Mouse (Mus musculus) MEL (cell line): ENCODE results near the gene Aqp6. TPM values are rescaled to one million over a fixed set of nuclear protein-coding genes. Genes with fewer than 3 reads are reported as not detected.

Source experiments
- DNase-seq: peaks from one replicate; pipeline ENCODE4 v3.0.0; 2011; ENCODE audit warnings: low read depth, low spot score
- H3K27ac ChIP-seq: 2 replicates; pipeline ENCODE4 v1.5.1; 2012; ENCODE audit warnings: low read depth, mild to moderate bottlenecking, control low read depth, low read length, moderate library complexity; ENCODE audit not compliant: control insufficient read depth
- H3K27me3 ChIP-seq, 2 experiments: fragments of 150-350 bp in 1 of 2; sonication (generic) in 1 of 2; 2 replicates each; pipeline ENCODE4 v1.6.1; 2012; ENCODE audit warnings: low read length in 2 of 2, mild to moderate bottlenecking in 2 of 2, improper control_type of control experiment in 1 of 2, moderate library complexity in 1 of 2; ENCODE audit not compliant: insufficient read depth in 2 of 2, control insufficient read depth in 1 of 2
- H3K36me3 ChIP-seq, 2 experiments: 2 replicates each; pipeline ENCODE4 v1.6.1; 2012 to 2014; ENCODE audit warnings: low read length in 2 of 2, improper control_type of control experiment in 1 of 2, inconsistent platforms in 1 of 2, mild to moderate bottlenecking in 1 of 2; ENCODE audit not compliant: insufficient read depth in 2 of 2, control insufficient read depth in 1 of 2
- H3K4me1 ChIP-seq, 2 experiments: fragments of 150-350 bp in 1 of 2; sonication (generic) in 1 of 2; 2 replicates each; pipeline ENCODE4 v1.6.1; 2012; ENCODE audit warnings: low read length in 2 of 2, improper control_type of control experiment in 1 of 2, mild to moderate bottlenecking in 1 of 2; ENCODE audit not compliant: insufficient read depth in 2 of 2, control insufficient read depth in 1 of 2
- H3K4me3 ChIP-seq, 2 experiments: fragments of 150-350 bp in 1 of 2; sonication (generic) in 1 of 2; 2 replicates each; pipeline ENCODE4 v1.5.1; 2012; ENCODE audit warnings: low read depth in 2 of 2, low read length in 2 of 2, mild to moderate bottlenecking in 2 of 2, moderate library complexity in 2 of 2, control low read depth in 1 of 2, improper control_type of control experiment in 1 of 2; ENCODE audit not compliant: control insufficient read depth in 1 of 2, insufficient read depth in 1 of 2
- H3K79me2 ChIP-seq: 2 replicates; pipeline ENCODE4 v1.6.1; 2012; ENCODE audit warnings: mild to moderate bottlenecking, low read length, moderate library complexity; ENCODE audit not compliant: control insufficient read depth, poor library complexity, insufficient read depth
- H3K9ac ChIP-seq: 2 replicates; pipeline ENCODE4 v1.6.1; 2012; ENCODE audit warnings: low read depth, mild to moderate bottlenecking, control low read depth, low read length, moderate library complexity; ENCODE audit not compliant: control insufficient read depth, poor library complexity, severe bottlenecking
- H3K9me3 ChIP-seq: fragments of 150-350 bp; sonication (generic); replicated peaks from 2 replicates; pipeline ENCODE4 v1.6.1; 2012; ENCODE audit warnings: mild to moderate bottlenecking, low read length, improper control_type of control experiment, moderate library complexity; ENCODE audit not compliant: insufficient read depth
- BHLHE40 ChIP-seq: IDR thresholded peaks from 2 replicates; pipeline ENCODE4 v1.6.1; 2012; ENCODE audit warnings: low read depth, mild to moderate bottlenecking, inconsistent platforms, low read length, improper control_type of control experiment, borderline replicate concordance
- CHD1 ChIP-seq: IDR thresholded peaks from 2 replicates; pipeline ENCODE4 v1.6.1; 2012; ENCODE audit warnings: low read depth, mild to moderate bottlenecking, inconsistent platforms, low read length, improper control_type of control experiment
- CHD2 ChIP-seq: IDR thresholded peaks from 2 replicates; pipeline ENCODE4 v1.6.1; 2011; ENCODE audit warnings: low read length, improper control_type of control experiment
- CTCF ChIP-seq, 3 experiments: IDR thresholded peaks in 2 of 3; conservative IDR thresholded peaks in 1 of 3; 2 replicates each; pipeline ENCODE4 v1.5.1; 2011 to 2012; ENCODE audit warnings: low read length in 3 of 3, low read depth in 2 of 3, mild to moderate bottlenecking in 2 of 3, improper control_type of control experiment in 1 of 3, inconsistent platforms in 1 of 3, mixed read lengths in 1 of 3, moderate library complexity in 1 of 3; ENCODE audit not compliant: control insufficient read depth in 1 of 3, insufficient read depth in 1 of 3, poor library complexity in 1 of 3, severe bottlenecking in 1 of 3
- E2F4 ChIP-seq: IDR thresholded peaks from 2 replicates; pipeline ENCODE4 v1.6.1; 2011; ENCODE audit warnings: low read depth, low read length, improper control_type of control experiment, borderline replicate concordance
- EP300 ChIP-seq, 2 experiments: IDR thresholded peaks; 2 replicates each; pipeline ENCODE4 v1.6.1; 2011; ENCODE audit warnings: improper control_type of control experiment in 2 of 2, low read length in 2 of 2, low read depth in 1 of 2, mild to moderate bottlenecking in 1 of 2
- ETS1 ChIP-seq: IDR thresholded peaks from 2 replicates; pipeline ENCODE4 v1.6.1; 2012; ENCODE audit warnings: low read depth, mild to moderate bottlenecking, inconsistent platforms, low read length, improper control_type of control experiment, moderate library complexity
- GABPA ChIP-seq: IDR thresholded peaks from 2 replicates; pipeline ENCODE4 v1.6.1; 2012; ENCODE audit warnings: low read depth, mild to moderate bottlenecking, inconsistent platforms, low read length, improper control_type of control experiment, moderate library complexity
- GATA1 ChIP-seq: IDR thresholded peaks from 2 replicates; pipeline ENCODE4 v1.6.1; 2011; ENCODE audit warnings: low read depth, low read length, improper control_type of control experiment
- HCFC1 ChIP-seq: IDR thresholded peaks from 2 replicates; pipeline ENCODE4 v1.6.1; 2012; ENCODE audit warnings: low read depth, mild to moderate bottlenecking, inconsistent platforms, low read length, improper control_type of control experiment, moderate library complexity
- MAZ ChIP-seq: IDR thresholded peaks from 2 replicates; pipeline ENCODE4 v1.6.1; 2012; ENCODE audit warnings: low read depth, mild to moderate bottlenecking, inconsistent platforms, low read length, improper control_type of control experiment
- MYB ChIP-seq: IDR thresholded peaks from 2 replicates; pipeline ENCODE4 v1.6.1; 2011; ENCODE audit warnings: mild to moderate bottlenecking, low read depth, low read length, improper control_type of control experiment
- POLR2A ChIP-seq, 2 experiments: IDR thresholded peaks; 2 replicates each; pipeline ENCODE4 v1.6.1; 2011 to 2012; ENCODE audit warnings: low read length in 2 of 2, mild to moderate bottlenecking in 2 of 2, control low read depth in 1 of 2, improper control_type of control experiment in 1 of 2, low read depth in 1 of 2, moderate library complexity in 1 of 2; ENCODE audit not compliant: control insufficient read depth in 1 of 2, insufficient read depth in 1 of 2, poor library complexity in 1 of 2
- POLR2AphosphoS2 ChIP-seq: IDR thresholded peaks from 2 replicates; pipeline ENCODE4 v1.6.1; 2011; ENCODE audit warnings: low read length, improper control_type of control experiment
- RAD21 ChIP-seq: IDR thresholded peaks from 2 replicates; pipeline ENCODE4 v1.6.1; 2011; ENCODE audit warnings: mild to moderate bottlenecking, low read depth, low read length, improper control_type of control experiment
- SMC3 ChIP-seq: IDR thresholded peaks from 2 replicates; pipeline ENCODE4 v1.6.1; 2011; ENCODE audit warnings: low read depth, low read length, improper control_type of control experiment
- UBTF ChIP-seq: IDR thresholded peaks from 2 replicates; pipeline ENCODE4 v1.6.1; 2012; ENCODE audit warnings: low read depth, mild to moderate bottlenecking, inconsistent platforms, low read length, improper control_type of control experiment, moderate library complexity, borderline replicate concordance; ENCODE audit not compliant: insufficient read depth
- USF1 ChIP-seq: IDR thresholded peaks from 2 replicates; pipeline ENCODE4 v1.6.1; 2014; ENCODE audit warnings: low read depth, mild to moderate bottlenecking, inconsistent platforms, low read length, improper control_type of control experiment, moderate library complexity
- USF2 ChIP-seq, 2 experiments: IDR thresholded peaks; 2 replicates each; pipeline ENCODE4 v1.6.1; 2011 to 2012; ENCODE audit warnings: improper control_type of control experiment in 2 of 2, low read length in 2 of 2, borderline replicate concordance in 1 of 2, inconsistent platforms in 1 of 2, low read depth in 1 of 2, mild to moderate bottlenecking in 1 of 2; ENCODE audit not compliant: insufficient read depth in 1 of 2
- polyA plus RNA-seq, 2 experiments: library from polyadenylated mRNA; stranded (reverse) in 1 of 2; unstranded in 1 of 2; fragments of >175 nt in 1 of 2; fragments of >200 nt in 1 of 2; gene quantifications; 2 replicates each; pipeline versions ENCODE4 v1.2.1 to v1.2.4; 2012; ENCODE audit warnings: low replicate concordance in 2 of 2, low read depth in 1 of 2; ENCODE audit not compliant: insufficient read length in 2 of 2, insufficient read depth in 1 of 2, missing spikeins in 1 of 2
- total RNA-seq: library from RNA; depleted of rRNA; stranded (reverse); fragments of 300-350 nt; gene quantifications from 2 replicates; pipeline ENCODE4 v1.2.3, GENCODE M21; 2012

The Aqp6 gene
- total and polyA plus RNA-seq, 3 experiments: not detected

- H3K9me3 ChIP-seq: no peaks in the 10 kb centered on the region
- TF ChIP-seq CHD1: no peak
- TF ChIP-seq SMC3: peak; percentile 12; the same call in 1 of the 2 replicates
- TF ChIP-seq MAZ: no peak
- peak; percentile 15 to 66 (median 39); a peak in 4 of 6 replicates for TF ChIP-seq CTCF (IDR thresholded peaks at IDR 0.05 in 2 of 3, conservative IDR thresholded peaks at IDR 0.05 in 1 of 3; ENCODE audit: control insufficient read depth in 1 of 3, insufficient read depth in 1 of 3, low read depth in 2 of 3, low read length in 3 of 3, poor library complexity in 1 of 3, severe bottlenecking in 1 of 3)
- TF ChIP-seq GABPA: no peak
- TF ChIP-seq POLR2AphosphoS2: no peak
- TF ChIP-seq CHD2: no peak
- TF ChIP-seq USF1: no peak
- TF ChIP-seq RAD21: peak; percentile 12; the same call in 1 of the 2 replicates
- no peak for TF ChIP-seq HCFC1
- TF ChIP-seq EP300 (IDR thresholded peaks at IDR 0.05; ENCODE audit: low read depth in 1 of 2, low read length in 2 of 2): no peak
- TF ChIP-seq, all 39 proteins: peak for 3
- peak; percentile 17 for DNase-seq
- H3K27ac ChIP-seq: no peak overlapping the region
- no peaks in the 10 kb centered on the region for H3K36me3 ChIP-seq
- peaks cover 6 to 11% of the 10 kb centered on the region in 2 experiments; a peak in 3 of 4 replicates for H3K27me3 ChIP-seq
- H3K4me1 ChIP-seq: no peaks in the 10 kb centered on the region
- no peak overlapping the region for H3K9ac ChIP-seq
- H3K4me3 ChIP-seq: no peak overlapping the region
- no peaks in the 10 kb centered on the region for H3K79me2 ChIP-seq
Measured at GRCm38 (mm10) chr15:99558947-99559346, 42.3 kb upstream of the Aqp6 start.

DNA sequence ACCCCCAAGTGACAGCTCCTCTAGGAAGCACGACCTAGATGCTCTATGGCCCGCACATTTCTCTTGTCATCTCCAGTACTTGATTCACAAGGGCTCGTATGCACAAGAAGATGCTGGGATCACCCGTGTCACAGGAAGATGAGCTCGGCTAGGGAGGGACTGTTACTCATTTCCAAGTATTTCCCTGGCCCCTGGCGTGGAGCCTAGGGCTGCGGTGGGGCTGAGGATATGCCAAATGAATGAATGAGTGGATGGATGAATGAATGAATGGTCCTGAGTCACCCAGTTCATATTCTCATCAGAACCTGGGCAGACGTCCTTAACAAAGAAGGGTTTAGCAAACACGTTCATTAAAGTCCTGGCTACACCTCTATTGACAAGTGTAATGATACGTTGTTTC lies 41.0 kb upstream of the Aqp6 start:
- no peaks in the 10 kb centered on the region for H3K9me3 ChIP-seq
- H3K4me1 ChIP-seq: no peaks in the 10 kb centered on the region
- no peak overlapping the region for H3K4me3 ChIP-seq
- no peaks in the 10 kb centered on the region for H3K36me3 ChIP-seq
- peaks cover 6 to 11% of the 10 kb centered on the region in 2 experiments; a peak in 3 of 4 replicates for H3K27me3 ChIP-seq
- DNase-seq: no peak
- no peaks in the 10 kb centered on the region for H3K79me2 ChIP-seq
- TF ChIP-seq BHLHE40: no peak
- no peak for TF ChIP-seq POLR2A (IDR thresholded peaks at IDR 0.05; ENCODE audit: control insufficient read depth in 1 of 2, insufficient read depth in 1 of 2, low read depth in 1 of 2, low read length in 2 of 2, poor library complexity in 1 of 2)
- TF ChIP-seq E2F4: no peak
- TF ChIP-seq CHD2: no peak
- TF ChIP-seq MYB: no peak
- TF ChIP-seq ETS1: no peak
- no peak overlapping the region for H3K27ac ChIP-seq
- no peak overlapping the region for H3K9ac ChIP-seq

- Histone ChIP-seq H3K79me2 (no peaks in the 10 kb centered on the region), H3K4me1 (no peaks in the 10 kb centered on the region), H3K9me3 (no peaks in the 10 kb centered on the region), H3K9ac (no peak overlapping the region), H3K4me3 (no peak overlapping the region), H3K27me3 (peaks cover 10 to 18% of the 10 kb centered on the region in 2 experiments), H3K27ac (no peak overlapping the region), H3K36me3 (no peaks in the 10 kb centered on the region)
- no peak for TF ChIP-seq CTCF (IDR thresholded peaks at IDR 0.05 in 2 of 3, conservative IDR thresholded peaks at IDR 0.05 in 1 of 3; ENCODE audit: control insufficient read depth in 1 of 3, insufficient read depth in 1 of 3, low read depth in 2 of 3, low read length in 3 of 3, poor library complexity in 1 of 3, severe bottlenecking in 1 of 3)
- TF ChIP-seq UBTF: no peak
- no peak for TF ChIP-seq USF2 (IDR thresholded peaks at IDR 0.05; ENCODE audit: borderline replicate concordance in 1 of 2, insufficient read depth in 1 of 2, low read depth in 1 of 2, low read length in 2 of 2)
- no peak for TF ChIP-seq GATA1
- no peak for DNase-seq
Measured at GRCm38 (mm10) chr15:99567371-99567770, 33.8 kb upstream of the Aqp6 start.
